Mouse (Mus musculus) gonadal fat pad, adult 2 months (tissue): ENCODE results near the gene Ttbk2. TPM values are rescaled to one million over a fixed set of nuclear protein-coding genes. Genes with fewer than 3 reads are reported as not detected.

Experiments
- DNase-seq: peaks from one replicate; pipeline ENCODE4 v3.0.0-alpha.2; 2012; ENCODE audit warnings: low read depth
- polyA plus RNA-seq: library from polyadenylated mRNA; depleted of rRNA; stranded (reverse); fragments of >200 nt; gene quantifications from 2 replicates; pipeline ENCODE4 v1.2.3, GENCODE M21; 2012; rRNA removed

The Ttbk2 gene
- 3.1 and 3.9 TPM in 2 replicates for polyA plus RNA-seq

DNA sequence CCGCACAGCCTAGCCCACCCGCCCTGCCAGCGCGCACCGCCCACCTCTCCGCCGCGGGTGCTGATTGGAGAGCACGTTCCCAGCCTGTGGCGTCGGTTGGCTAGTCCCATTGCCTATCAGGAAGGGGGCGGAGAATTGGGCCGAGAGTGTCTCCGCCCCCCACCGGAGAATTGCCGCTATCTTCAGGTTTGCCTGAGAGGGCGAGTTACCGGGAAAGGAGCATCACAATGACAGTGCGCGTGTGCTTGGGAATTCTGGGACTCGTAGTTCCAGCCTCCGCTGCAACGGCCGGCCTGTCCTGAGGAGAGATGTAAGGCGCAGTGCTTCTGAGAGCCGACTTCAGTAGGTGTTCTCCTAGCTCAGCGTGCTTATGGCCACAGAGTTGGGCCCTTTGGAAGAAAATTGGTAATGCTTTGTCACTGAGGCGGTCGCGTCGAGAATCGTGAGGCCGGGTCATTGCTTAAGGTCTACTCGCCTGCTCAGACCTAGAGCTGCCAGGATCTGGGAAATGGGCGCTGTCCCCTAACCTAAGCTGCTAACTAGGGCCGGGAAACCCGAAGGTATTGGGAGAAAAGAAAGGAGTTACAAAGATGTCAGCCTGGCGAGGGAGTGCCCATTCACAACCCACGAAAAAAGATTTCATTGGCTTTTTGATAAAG is at the start of gene Ttbk2:
TSS of gene Ttbk2 (minus strand) at position 181 of the 659 bp plus-strand sequence.
- peak; percentile 78 for DNase-seq

DNA sequence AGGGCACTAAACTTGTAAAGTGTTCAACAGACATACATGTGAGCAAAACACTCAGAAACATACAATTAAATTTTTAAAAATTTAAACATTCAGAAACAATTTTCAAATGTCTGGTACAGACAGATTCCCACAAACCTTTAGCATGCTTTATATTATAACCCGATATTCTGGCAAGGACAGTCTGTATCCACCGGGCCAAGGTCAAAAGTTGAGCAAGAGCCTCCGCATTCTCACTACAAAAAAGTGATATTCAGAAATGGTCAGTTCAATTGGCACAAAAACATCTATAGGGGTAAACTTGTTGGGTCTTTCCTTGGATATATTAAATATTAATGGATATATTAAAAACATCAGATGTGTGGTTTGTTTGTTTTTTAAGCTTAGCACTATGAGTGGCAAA is 46.0 kb upstream of the Ttbk2 start:
- DNase-seq: no peak

DNA sequence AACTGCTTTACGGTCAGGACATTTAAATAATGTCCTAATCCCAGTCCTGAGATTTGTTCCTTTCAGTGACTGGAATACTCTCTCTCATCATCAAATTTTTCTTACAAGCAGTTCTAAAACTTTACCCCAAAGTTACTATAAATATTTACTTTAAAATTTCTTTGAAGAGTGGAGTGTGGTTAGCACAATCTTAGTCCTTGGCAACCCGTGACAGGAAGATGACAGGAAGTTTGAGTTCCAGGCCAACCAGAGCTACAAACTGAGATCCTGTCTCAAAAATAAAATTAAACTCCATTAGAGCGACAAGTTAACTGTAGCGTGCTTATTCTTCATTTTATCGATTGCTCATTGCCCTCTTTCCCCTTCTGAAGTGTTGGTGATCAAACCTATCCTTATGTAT is 37.2 kb upstream of the Ttbk2 start:
- no peak for DNase-seq

DNA sequence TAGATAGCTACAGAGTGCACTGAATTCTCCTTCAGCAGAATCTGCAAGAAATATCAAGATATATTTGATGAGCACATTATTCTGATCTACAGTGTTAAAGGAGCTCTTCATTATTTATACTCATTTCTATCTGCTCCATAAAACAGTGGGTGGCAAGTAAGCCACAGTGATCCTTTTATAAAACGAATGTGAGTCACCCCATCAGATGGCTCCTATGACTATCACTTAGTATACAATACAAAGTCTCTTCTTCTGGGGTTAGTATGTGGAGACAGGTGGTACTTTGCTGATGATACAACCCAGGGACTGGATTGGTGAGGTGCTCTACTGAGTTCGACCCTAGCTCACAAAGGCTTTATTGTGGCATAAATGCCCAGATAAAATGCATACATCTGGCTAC is 22.8 kb upstream of the Ttbk2 start:
- no peak for DNase-seq

DNA sequence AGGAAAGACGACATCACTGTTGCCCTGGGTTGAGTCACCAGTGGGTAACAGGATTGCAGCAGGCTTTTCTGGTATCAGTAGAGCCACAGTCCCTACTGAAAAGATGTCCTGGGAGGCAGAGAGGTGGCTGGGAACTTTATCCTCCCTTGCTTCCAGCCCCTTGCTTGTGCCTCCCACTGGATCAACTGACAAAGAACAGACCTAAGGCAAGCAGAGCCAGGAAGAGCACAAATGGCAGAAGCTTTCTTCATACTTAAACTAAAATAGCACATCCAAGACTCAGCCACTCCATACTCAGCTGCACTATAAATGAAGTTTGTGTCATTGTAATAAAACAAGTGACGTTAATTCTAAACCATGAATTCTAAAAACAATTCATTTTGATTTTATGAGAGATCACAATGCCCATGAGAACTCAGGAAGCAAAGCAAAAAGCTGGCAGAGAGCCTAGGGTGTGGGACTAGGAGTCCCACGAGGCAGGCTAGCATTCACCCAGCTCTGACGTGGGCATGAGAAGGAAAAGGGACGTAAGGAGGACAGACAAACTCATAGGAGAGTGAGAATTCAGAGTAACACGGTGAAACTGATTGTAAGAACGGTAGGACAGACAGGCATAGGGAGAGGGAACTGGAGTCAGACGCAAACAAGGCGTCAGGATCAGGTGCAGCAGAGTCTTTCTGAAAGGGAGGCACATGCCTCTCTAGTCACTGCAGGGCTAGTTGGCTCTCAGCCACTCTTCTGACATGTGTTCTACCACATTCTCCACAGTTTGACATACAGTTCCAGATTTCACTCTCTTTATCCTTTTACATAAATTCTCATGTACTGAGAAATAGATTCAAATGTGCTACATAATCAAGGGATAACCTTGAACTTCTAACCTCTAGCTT is 21.3 kb upstream of the Ttbk2 start:
- DNase-seq: no peak

DNA sequence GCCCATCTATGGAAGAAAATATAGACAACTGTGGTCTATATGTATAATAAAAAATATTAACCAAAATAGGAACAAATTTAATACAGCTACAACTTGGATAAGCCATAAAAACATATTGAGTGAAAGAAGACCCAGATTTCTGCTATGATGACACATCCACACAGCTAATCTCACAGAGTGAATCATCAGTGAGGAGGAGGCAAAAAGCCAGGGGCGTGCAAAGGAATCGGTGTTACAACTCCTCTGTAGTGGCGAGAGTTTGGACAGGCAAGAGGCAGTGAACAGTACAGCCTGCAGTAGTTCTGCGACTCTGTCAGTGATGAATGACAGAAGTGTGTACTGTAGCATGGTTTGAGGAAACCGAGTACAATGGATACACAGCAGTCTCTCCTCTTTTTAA is 16.9 kb upstream of the Ttbk2 start:
- peak; percentile 24 for DNase-seq

DNA sequence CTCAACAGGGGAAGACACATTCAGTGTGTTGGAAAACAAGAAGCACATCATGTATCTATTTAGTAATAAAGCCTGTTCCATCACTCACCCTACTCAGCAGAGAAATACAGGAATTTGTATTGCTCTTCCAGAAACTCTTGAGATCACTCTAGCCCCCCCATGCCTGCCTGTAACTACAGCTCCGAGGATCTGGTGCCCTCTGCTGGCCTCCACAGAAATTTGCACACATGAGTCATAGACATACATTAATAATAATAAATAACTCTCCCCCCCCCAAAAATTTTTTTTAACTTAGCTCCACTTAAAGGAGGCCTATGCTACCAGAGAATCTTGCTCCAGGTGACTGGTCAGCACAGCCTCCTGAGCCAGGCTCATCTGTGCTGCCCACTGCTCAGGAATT is 16.2 kb upstream of the Ttbk2 start:
- no peak for DNase-seq

DNA sequence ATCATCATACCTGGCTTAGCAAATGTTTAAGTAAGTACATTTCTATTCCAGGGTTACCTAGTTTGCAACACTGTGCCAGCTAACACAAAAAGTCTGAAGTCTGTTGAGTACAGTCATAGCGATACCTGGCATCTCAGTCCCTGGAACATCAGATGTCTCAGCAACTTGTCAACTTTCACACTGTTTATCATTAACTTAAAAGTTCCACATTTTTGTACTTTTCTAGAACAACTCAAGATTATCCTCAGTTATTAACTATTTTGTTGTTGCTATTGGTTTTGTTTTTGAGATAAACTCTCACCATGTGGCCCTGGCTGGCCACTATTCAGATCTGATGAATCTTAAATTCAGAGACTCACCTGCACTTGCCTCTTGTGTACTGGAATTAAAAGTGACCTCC is 13.0 kb upstream of the Ttbk2 start:
- DNase-seq: no peak

DNA sequence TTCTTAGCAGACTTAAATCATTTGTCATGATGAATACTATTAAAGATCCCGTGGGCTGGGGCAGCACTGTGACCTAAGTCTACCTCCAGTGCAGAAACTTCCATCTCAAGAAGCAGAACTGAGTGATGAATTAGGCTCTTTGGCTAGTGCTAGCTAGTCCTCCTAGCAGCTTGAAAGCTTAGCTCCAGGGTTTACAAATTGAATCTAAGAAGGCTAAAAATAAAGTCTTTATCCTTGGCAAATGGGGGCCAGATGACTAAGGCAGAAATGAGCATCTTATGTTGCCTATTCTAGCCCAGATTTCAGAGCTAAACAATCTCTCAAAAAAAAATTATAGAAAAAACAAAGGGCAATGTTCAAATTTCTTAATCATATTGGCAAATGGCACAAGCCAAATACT is 10.3 kb upstream of the Ttbk2 start:
- DNase-seq: no peak

DNA sequence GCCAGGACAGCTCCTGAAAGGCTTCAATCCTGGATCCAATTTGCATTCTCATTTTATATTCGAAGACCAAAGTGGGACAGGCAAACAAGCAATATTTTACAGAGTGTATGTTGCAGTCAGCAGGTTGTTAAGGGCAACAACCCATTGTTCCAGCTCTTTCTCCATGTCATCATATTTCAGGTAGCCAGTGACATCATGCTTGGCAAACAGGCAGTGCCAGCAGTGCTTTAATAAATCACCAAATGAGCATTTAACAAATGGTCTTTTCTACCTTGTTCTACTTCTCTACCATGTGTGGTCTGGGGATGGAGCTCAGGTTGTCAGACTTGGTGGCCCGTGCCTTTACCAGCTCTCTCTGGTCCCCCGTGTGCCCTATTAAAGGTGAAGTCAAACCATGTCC is 7.7 kb upstream of the Ttbk2 start:
- DNase-seq: no peak

DNA sequence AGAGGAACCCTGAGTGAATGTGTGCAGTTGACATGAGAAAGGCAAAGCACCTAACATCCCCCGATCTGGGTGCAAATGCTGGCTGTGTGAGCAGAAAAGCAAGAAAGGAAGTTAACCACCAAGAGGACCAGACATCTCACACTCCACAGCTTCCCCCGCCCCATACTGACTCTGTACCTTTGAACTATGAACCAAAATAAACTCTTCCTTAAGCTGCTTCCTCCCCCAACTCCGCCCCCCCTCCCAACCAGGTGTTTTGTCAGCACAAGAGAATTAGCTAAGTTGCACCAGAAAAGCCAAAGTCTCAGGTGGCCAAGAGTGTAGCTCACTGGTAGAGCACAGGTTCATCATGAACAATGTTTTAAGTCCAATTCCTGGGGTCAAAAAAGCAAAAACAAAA is 2.7 kb upstream of the Ttbk2 start:
- no peak for DNase-seq

DNA sequence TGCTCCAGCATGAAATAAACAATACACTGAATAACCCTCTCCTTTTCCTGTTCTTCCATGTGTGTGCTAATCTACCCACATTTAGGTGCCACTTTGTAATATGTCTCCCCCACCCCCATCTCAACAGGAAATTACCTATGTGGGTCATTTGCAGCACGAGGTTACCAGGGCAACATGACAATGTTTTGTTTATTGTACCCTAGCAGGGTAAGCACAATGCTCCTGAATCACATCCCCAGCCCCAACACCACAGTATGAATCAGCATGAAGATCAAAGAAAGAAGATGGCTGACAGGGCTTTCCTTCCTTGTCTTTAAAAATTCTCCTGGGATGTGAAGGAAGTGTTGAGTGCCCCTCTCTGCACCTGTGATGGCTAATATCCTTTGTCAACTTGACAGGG is 2.2 kb upstream of the Ttbk2 start:
- DNase-seq: no peak

DNA sequence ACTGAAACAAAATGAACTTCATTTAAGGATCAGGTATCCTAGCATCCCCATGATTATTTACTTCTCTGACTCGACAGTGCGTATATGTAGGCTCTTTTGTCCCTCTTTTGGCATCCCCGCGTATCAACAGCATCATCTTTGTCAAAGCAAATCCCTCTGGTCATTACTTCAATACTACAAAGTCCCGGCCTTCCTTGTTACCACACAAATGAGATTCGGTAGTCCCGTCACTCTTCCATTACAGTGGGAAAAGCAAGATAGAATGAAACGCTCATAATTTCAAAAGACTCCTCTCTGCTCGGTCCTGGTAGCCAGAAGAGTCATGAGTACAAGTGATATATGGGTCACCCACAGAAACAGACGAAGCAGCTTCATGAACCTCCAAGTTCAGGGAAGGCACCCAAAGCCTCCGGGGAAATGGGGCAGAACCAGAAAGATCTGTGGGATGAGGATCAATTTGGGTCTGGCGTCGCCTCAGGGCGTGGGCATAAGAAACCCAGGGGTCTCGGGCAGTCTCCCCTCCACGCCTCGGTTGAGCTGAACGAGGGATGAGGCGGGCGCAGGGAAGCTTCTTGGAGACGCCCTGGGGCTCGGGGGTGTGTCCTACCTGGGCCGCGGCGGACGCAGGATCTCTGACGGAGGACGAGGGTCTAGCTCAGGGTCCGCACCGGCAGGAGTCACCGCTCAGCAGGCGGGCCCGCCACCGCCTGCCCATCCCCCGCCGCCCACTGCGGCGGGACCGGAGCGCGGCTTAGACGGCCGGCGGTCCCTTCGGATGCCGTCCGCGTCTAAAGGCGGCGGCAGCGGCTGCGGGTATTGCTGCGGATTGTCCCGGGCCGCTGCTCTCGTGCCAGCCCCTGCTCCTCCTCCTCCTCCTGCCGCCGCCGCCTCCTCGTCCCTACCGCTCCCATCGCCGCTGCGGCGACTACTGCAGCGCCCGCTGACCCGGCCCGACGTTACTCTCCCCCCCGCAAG is 668 bp downstream of the Ttbk2 start, which contains the start of gene Cdan1:
TSS of gene Cdan1 (minus strand) at position 680 of the 975 bp plus-strand sequence.
- no peak for DNase-seq

DNA sequence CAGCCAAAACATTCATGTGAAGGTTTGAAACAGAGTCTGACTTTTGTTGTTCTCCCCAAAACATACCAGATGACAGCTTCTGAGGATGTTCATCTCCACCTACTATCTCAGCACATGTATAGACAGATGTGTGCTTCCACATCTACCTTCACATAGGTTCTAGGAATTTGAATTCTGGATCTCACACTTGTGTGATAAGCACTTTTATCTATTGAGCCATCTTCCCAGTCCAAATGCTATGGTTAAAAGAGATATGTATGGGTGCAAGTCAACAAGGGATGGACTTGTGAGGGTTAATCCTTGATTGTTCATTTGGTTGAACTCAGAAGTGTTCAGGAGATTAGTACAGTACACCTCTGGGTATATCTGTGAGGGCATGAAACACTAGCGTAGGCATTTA is 5.1 kb downstream of the Ttbk2 start:
- no peak for DNase-seq

DNA sequence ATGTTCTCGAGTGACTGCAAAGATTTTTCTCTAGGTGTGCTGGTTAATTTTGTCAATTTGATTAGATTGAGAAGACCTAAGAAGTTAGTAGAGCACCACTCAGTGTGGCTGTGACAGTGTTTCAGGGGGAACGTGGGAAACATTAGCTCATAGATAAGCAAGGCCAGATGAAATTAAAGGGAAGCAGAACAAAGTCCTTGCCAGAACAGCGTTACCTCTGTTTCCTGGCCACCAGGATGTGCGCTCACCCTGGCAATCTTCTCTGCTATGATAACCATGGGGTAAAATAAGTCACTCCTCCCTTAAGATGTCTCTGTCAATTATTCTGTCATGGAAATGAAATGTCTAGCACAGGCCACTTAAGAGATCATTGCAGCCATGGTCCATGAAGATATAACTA is 6.4 kb downstream of the Ttbk2 start:
- DNase-seq: no peak

DNA sequence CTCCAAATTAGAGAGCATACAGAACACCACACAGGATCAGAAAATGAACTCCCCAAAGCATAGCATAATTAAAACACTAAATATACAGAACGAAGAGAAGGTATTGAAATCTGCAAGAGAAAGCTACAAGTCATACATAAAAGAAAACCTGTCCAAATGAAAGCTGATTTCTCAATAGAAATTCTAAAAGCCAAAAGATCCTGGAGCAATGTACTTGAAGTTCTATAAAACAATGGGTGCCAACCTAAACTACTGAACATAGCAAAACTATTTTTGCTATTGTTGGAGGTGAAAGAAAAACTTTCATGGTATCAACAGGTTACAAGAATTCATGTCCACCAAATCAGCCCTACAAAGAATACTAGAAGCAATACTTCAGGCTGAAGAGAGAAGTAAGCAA is 9.2 kb downstream of the Ttbk2 start:
- peak; percentile 58 for DNase-seq

DNA sequence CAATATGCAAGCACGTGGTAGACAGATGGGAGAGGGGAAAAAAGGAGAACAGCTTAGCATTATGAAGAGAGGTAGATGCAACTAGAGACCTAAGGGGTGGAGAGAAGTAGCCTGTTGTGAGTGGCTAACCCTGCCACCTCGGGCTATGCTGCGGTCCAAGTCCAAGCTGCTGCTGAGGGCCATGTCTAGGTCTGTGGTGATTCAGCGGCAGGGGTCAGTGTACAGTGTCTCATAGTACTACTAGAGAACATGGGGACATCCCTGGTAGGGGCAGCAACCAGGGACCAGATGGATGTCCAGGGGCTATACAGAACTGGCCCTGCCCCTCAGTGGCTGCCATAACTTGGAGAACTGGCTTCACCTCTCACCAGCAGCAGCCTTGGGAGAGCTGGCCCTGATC is 15.2 kb downstream of the Ttbk2 start:
- DNase-seq: no peak

DNA sequence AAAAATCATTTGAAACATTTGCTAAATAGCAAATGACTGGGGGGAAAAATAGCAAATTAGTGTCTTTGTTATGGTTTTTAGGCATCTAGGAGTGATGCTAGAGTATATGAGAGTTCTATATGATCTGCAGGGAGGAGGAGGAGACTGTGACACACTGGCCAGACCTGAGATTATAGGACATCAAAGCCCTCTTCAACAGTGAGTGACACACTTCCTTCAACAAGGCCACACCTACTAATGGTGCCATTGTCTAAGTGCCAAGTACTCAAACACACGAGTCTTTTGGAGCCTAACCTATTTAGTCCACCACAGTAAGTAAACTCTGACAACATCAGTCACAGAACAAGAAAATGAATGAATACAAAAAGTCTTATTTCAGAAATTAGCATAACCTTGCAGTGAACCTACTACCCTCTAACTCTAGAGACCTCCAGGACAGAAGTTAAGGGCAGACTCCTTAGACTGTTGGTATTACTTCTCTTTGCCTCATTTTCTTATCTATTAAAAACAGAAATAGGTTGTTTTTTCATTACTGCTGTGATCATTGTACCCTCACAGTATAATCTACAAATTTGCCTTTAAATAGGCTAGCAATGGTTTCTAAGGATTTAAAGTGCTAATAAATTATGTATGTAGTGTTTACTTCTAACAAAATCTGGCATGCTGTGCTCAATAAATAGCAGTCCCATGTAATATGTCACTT is 23.3 kb downstream of the Ttbk2 start:
- DNase-seq: no peak

DNA sequence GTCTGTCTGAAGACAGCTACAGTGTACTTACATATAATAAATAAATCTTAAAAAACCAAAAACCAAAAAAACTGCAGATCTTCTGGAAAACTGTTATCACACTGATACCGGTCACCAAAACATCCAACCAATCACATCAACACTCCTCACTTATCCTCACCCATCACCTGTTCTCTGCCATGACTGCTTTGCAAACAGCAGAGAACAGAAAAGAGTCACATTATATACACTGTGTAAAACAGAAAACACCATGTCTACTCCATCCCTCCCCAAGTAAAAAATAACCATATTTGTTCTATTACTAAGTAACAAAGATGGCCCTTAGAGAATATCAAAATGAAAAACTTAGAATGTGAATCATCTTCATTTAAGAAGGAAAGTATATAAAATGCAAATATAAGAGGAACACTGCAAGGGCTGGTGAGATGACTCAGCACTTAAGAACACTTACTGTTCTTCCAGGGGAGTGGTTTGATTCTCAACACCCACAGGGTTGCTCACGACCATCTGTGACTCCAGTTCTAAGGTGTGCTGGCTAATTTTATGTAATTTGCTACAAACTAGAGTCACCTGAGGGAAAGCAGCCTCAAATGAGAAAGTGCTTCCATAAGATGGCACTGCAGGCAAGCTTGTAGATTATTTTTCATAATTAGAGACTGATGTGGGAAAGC is 80.0 kb downstream of the Ttbk2 start:
- no peak for DNase-seq

DNA sequence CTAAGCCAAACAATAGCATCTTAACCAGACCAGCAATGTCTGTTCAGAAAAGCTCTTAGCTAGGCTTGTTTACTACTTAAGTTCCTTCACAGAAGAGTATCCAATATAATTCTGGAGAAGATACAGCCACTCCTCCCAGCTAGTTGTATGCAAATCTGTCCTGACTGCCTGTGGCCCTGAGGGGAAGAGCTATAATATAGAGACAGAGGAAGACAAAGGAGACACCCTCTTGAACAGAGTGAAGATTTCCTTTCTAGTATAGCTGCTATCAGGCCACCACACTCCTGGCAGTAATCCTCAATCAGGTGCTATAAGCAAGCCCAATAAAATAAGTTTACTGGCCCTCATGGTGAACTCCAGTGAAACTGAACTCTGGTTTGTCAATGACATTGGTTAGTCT is 88.5 kb downstream of the Ttbk2 start:
- DNase-seq: no peak

DNA sequence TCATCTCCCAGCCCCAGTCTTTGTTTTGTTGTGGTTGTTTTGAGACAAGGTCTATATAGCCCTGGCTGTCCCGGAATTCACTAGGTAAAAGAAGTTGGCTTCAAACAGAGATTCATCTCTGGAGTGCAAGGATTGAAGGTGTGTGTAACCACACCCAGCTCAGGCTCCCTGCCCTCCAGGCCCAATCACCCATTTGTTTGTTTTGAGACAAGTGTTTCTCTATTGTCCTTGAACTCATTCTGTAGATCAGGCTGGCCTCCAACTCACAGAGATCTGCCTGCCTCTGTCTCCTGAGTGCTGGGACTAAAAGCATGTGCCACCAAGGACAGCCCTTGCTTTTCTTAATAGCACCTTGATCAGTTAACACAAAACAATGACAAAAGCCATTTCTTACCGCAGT is 102.4 kb downstream of the Ttbk2 start:
- no peak for DNase-seq
